Mouse (Mus musculus): ENCODE measurements around the gene Gsap.
A peak's percentile ranks its signal among the peaks of the same experiment; 100 is the strongest.
"Not testable (repeated sequence)": the region's sequence is repeated elsewhere in the genome, so short reads cannot be mapped to it uniquely, and the experiment has no call there.

Gene Gsap

GRCm38 (mm10) chr5:21326494-21326893 is 140.4 kb downstream of the Gsap start:
- peak; percentile 76 for DNase-seq (ENCODE audit: low spot score)

- no peak for DNase-seq (ENCODE audit: low spot score)
These were observed 142.5 kb downstream of the Gsap start for GRCm38 (mm10) chr5:21328560-21328959.

GRCm38 (mm10) chr5:21329672-21330665 is 143.9 kb downstream of the Gsap start:
- no peak for DNase-seq (ENCODE audit: low spot score)

- DNase-seq (ENCODE audit: low spot score) = peak; percentile 39
These were observed 145.6 kb downstream of the Gsap start for GRCm38 (mm10) chr5:21331656-21332055.

GRCm38 (mm10) chr5:21332119-21332518 is 146.1 kb downstream of the Gsap start:
- peak; percentile 22 for DNase-seq (ENCODE audit: low spot score)

GRCm38 (mm10) chr5:21342265-21342664 is 156.2 kb downstream of the Gsap start:
- not testable (repeated sequence) for DNase-seq (ENCODE audit: low spot score)

- DNase-seq (ENCODE audit: low spot score) = no peak
These were observed 162.3 kb downstream of the Gsap start for GRCm38 (mm10) chr5:21348366-21348765.

GRCm38 (mm10) chr5:21351678-21352077 is 165.6 kb downstream of the Gsap start:
- DNase-seq (ENCODE audit: low spot score) = no peak

- DNase-seq (ENCODE audit: low spot score) = no peak
These were observed 172.6 kb downstream of the Gsap start for GRCm38 (mm10) chr5:21358648-21359047.

- DNase-seq (ENCODE audit: low spot score) = no peak
These were observed 177.3 kb downstream of the Gsap start for GRCm38 (mm10) chr5:21363343-21363742.

Data from lung, postnatal 25 days (tissue).